Mouse (Mus musculus): ENCODE measurements around the gene Duxf3. TPM values are rescaled to one million over a fixed set of nuclear protein-coding genes. Genes with fewer than 3 reads are reported as not detected.

Duxf3 gene
- polyA plus RNA-seq, 2 experiments = not detected

- H3K27ac ChIP-seq = no peak overlapping the region
- DNase-seq (ENCODE audit: low read depth in 3 of 3, low spot score in 3 of 3) = no peak
- no peak overlapping the region for H3K4me3 ChIP-seq (ENCODE audit: insufficient read depth in 1 of 2, low read depth in 2 of 2, low read length in 2 of 2)
- H3K9ac ChIP-seq (replicated peaks) = no peak overlapping the region
- H3K4me1 ChIP-seq (replicated peaks; ENCODE audit: control insufficient read depth in 2 of 2, insufficient read depth in 2 of 2, low read length in 1 of 2) = no peaks in the 10 kb centered on the region
- H3K4me2 ChIP-seq (ENCODE audit: low read depth) = no peak overlapping the region
- no peaks in the 10 kb centered on the region for H3K36me3 ChIP-seq (replicated peaks; ENCODE audit: control insufficient read depth, insufficient read depth, low read depth)
- no peaks in the 10 kb centered on the region; the same call in 1 of the 2 replicates for H3K9me3 ChIP-seq (ENCODE audit: control insufficient read depth, low read length)
- no peak for TF ChIP-seq EP300 (IDR thresholded peaks at IDR 0.05; ENCODE audit: low read depth)
- TF ChIP-seq CTCF (IDR thresholded peaks at IDR 0.05; ENCODE audit: low read depth) = no peak
- ATAC-seq (ENCODE audit: insufficient read depth) = no peak
- H3K27me3 ChIP-seq (ENCODE audit: control insufficient read depth, insufficient read depth, low read length) = no peaks in the 10 kb centered on the region
- 60% methylated on average over 4 of the region's 4 CpGs for WGBS (ENCODE audit: insufficient replicate concordance)
Observed at GRCm38 (mm10) chr10:58206639-58207404, 25.7 kb downstream of the Duxf3 start.

- TF ChIP-seq EP300 (IDR thresholded peaks at IDR 0.05; ENCODE audit: low read depth) (no peak), CTCF (IDR thresholded peaks at IDR 0.05; ENCODE audit: low read depth) (no peak)
- no peak overlapping the region for H3K4me2 ChIP-seq (ENCODE audit: low read depth)
- H3K27me3 ChIP-seq (ENCODE audit: control insufficient read depth, insufficient read depth, low read length) = no peaks in the 10 kb centered on the region
- H3K36me3 ChIP-seq (replicated peaks; ENCODE audit: control insufficient read depth, insufficient read depth, low read depth) = no peaks in the 10 kb centered on the region
- no peak for ATAC-seq (ENCODE audit: insufficient read depth)
- no peaks in the 10 kb centered on the region; the same call in 1 of the 2 replicates for H3K9me3 ChIP-seq (ENCODE audit: control insufficient read depth, low read length)
- H3K4me3 ChIP-seq (ENCODE audit: insufficient read depth in 1 of 2, low read depth in 2 of 2, low read length in 2 of 2) = no peak overlapping the region
- WGBS (ENCODE audit: insufficient replicate concordance) = 27% methylated on average over 1 of the region's 1 CpGs
- no peak for DNase-seq (ENCODE audit: low read depth in 3 of 3, low spot score in 3 of 3)
- no peak overlapping the region for H3K27ac ChIP-seq
- H3K9ac ChIP-seq (replicated peaks) = no peak overlapping the region
- H3K4me1 ChIP-seq (replicated peaks; ENCODE audit: control insufficient read depth in 2 of 2, insufficient read depth in 2 of 2, low read length in 1 of 2) = no peaks in the 10 kb centered on the region
Observed at GRCm38 (mm10) chr10:58205986-58206385, 26.5 kb downstream of the Duxf3 start.

Other genes starting within 250 kb of the Duxf3 start
- gene AW822073, start 7.7 kb downstream of the Duxf3 start, polyA plus RNA-seq (2012; rRNA removed) = not detected in 2 replicates
- not detected in 2 replicates for gene AW822073, start 7.7 kb downstream of the Duxf3 start, polyA plus RNA-seq (2014; fragmentation: Nextera tagmentation; extraction: Ambion mirVana)
- gene Gm4981, start 4.0 kb upstream of the Duxf3 start, polyA plus RNA-seq (2012; rRNA removed) = not detected in 2 replicates
- gene Gm4981, start 4.0 kb upstream of the Duxf3 start, polyA plus RNA-seq (2014; fragmentation: Nextera tagmentation; extraction: Ambion mirVana) = not detected in 2 replicates
- gene Gcc2, start 22.8 kb upstream of the Duxf3 start, polyA plus RNA-seq (2012; rRNA removed) = 5.8 and 9.4 TPM in 2 replicates
- 20.1 and 20.6 TPM in 2 replicates for gene Gcc2, start 22.8 kb upstream of the Duxf3 start, polyA plus RNA-seq (2014; fragmentation: Nextera tagmentation; extraction: Ambion mirVana)
- 14.4 and 20.9 TPM in 2 replicates for gene Lims1, start 90.8 kb upstream of the Duxf3 start, polyA plus RNA-seq (2012; rRNA removed)
- gene Lims1, start 90.8 kb upstream of the Duxf3 start, polyA plus RNA-seq (2014; fragmentation: Nextera tagmentation; extraction: Ambion mirVana) = 69.0 and 77.5 TPM in 2 replicates
- gene Ranbp2, start 214.2 kb upstream of the Duxf3 start, polyA plus RNA-seq (2012; rRNA removed) = 6.1 and 11.1 TPM in 2 replicates
- gene Ranbp2, start 214.2 kb upstream of the Duxf3 start, polyA plus RNA-seq (2014; fragmentation: Nextera tagmentation; extraction: Ambion mirVana) = 27.2 and 27.3 TPM in 2 replicates

Data from liver, embryonic 14.5 days (tissue).